Mouse (Mus musculus) cerebellum, adult 11-12 months (tissue): ENCODE measurements around the gene Gnas.
"Not testable (repeated sequence)": the region's sequence is repeated elsewhere in the genome, so short reads cannot be mapped to it uniquely, and the experiment has no call there.

Source experiments
- DNase-seq: peaks from one replicate; pipeline ENCODE4 v3.0.0; 2022

Gene Gnas

GRCm38 (mm10) chr2:174328926-174329662 lies 45.0 kb downstream of the Gnas start:
- DNase-seq: peak; percentile 64

DNA sequence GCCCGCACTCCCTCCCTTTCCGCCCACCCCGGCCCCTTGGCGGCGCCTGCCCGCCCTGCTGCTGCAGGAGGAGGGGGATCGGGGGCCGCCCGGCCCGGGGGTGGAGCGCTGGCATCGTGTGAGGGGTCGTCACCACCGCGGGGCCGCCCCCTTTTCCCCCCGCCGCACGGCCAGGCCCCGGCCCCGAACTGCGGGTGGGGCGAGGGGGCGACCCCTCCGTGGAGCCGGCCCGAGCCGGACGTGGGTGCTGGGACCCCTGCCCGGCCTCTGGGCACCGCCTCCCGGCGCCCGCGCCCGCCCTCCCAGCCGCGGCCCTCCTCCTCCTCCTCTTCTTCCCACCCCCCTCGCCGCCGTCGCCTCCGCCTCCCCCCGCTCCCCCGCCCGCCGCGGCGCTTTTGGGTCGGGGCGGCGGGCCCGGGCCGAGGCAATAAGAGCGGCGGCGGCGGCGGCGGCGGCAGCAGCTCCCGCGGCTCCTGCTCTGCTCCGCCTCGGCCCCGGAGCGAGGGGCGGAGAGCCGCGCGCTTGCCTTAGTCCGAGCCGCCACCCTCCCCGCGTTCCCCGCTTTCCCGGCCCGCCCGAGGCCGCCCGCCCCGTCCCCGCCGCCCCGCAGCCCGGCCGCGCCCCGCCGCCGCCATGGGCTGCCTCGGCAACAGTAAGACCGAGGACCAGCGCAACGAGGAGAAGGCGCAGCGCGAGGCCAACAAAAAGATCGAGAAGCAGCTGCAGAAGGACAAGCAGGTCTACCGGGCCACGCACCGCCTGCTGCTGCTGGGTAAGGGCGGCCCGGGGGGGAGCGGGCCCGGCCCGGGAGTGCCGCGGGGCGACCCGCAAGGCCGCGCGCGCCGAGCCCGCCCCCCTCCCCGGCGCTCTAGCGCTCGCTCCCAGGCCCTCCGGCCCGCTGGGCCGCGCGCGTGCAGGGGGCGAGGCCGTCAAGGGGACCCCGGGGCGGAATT lies 45.8 kb downstream of the Gnas start:
- peak; percentile 76 for DNase-seq

- peak; percentile 82 for DNase-seq
Measured at GRCm38 (mm10) chr2:174330616-174331191, 46.6 kb downstream of the Gnas start.

- DNase-seq: no peak
Measured at GRCm38 (mm10) chr2:174331282-174332030, 47.3 kb downstream of the Gnas start.

GRCm38 (mm10) chr2:174333239-174333890 lies 49.2 kb downstream of the Gnas start:
- DNase-seq: no peak

GRCm38 (mm10) chr2:174334415-174334814 lies 50.3 kb downstream of the Gnas start:
- DNase-seq: peak; percentile 42

- no peak for DNase-seq
Measured at GRCm38 (mm10) chr2:174337275-174337674, 53.2 kb downstream of the Gnas start.

GRCm38 (mm10) chr2:174339701-174340100 lies 55.6 kb downstream of the Gnas start:
- DNase-seq: no peak

GRCm38 (mm10) chr2:174340229-174340892 lies 56.2 kb downstream of the Gnas start:
- DNase-seq: no peak

GRCm38 (mm10) chr2:174340893-174341580 lies 56.9 kb downstream of the Gnas start:
- DNase-seq: no peak

DNA sequence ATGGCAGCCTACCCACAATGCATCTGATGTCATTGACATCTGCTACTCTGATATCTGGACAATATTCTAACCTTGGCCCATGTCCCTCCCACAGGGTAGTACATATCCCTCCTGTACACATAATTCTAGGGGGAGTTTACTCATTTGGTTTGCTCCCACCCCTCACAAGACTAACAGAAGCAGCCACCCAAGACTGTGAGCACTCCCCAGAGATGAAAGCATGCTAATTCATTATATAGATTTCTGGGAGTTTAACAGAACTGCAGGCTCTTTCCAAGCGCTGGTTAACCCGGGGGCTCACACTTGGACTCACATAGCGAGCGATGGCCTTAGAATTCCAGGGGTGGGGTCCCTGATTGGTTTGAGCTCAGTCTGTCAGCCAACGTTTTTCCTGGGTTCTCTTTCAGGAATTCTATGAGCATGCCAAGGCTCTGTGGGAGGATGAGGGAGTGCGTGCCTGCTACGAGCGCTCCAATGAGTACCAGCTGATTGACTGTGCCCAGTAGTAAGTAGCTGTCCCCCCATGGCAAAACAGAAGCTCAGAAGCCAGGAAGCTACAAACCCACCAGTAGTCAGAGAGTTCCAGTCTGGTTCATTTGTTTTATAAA lies 58.8 kb downstream of the Gnas start:
- DNase-seq: no peak

DNA sequence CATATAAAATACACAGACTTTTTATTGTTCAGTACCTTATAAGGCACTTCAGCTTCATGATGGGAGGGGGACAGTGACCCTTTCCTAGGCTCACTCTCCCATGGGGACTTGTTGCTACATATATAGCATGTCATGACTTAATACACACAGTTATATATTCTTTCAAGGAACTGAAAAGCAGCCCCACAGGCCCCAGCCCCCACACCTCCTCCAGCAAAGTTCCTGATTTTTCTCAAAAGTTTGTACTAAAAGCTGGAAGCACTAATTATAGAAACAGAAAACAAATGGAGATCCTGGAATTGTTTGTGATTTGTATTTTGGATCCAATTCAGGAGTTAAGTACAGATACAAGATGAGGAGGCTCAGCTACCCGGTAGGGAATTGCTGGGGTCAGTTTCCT lies 59.4 kb downstream of the Gnas start:
- DNase-seq: no peak

DNA sequence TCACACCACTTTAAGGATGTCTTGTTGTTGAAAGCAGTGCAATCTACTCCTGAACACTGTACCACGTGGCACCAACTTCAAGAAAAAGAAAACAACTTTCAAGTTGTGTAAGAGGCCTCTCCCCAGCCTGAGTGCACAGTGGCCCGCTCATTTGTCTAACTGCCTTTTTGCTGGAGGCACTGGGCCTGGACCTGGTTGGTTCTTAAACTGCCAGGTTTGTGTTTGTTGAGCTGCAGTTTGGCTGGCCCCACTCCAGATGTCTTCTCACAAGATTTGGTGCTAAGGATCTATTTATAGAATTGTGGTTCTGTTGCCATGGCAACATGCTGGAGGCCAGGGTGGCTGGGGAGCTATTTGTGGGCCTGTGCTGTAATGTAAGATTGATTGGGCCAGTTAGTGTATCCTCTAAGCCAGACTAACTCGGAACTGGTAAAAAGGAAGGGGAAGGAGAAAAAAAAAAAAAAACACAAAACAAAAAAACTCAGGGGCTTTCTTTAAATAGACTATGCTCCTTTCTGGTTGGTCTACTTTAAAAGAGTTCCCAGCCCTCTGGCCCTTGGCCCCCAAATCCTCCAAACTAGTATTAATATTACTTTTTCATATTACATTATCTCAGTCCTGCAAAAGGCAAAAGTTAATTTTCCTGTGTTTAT lies 60.0 kb downstream of the Gnas start:
- peak; percentile 68 for DNase-seq

DNA sequence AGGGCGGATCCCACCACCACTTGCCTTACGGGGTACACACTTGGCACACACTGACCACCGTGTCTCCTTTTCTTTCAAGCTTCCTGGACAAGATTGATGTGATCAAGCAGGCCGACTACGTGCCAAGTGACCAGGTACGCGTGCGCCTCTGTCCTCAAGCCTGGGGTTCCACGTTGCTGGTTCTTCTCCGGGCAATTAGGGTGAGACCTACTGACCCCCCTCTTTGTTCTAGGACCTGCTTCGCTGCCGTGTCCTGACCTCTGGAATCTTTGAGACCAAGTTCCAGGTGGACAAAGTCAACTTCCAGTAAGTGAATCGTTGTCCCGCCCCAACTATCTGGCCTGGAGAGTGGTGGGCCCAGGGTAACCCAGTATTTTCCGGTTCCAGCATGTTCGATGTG lies 60.9 kb downstream of the Gnas start:
- DNase-seq: no peak

DNA sequence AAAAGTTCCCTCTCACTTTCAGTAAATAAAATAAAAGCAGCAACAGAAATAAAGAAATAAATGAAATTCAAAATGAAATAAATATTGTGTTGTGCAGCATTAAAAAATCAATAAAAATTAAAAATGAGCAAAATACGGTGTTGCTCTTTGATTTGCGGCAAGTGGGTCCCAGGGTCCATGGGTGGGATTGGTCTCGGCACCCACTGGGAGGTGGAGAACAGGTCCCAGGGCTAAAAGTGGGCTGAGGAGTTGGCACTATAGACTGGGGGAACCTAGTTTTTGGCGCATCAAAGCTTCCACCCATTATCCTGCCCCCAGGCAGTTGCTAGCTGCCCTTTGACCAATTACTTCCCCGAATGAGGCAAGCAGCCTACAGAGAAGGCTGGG lies 62.5 kb downstream of the Gnas start, which contains the start of gene Gm20721:
TSS of gene Gm20721 (minus strand) at position 101 of the 387 bp plus-strand sequence.
- no peak for DNase-seq

DNA sequence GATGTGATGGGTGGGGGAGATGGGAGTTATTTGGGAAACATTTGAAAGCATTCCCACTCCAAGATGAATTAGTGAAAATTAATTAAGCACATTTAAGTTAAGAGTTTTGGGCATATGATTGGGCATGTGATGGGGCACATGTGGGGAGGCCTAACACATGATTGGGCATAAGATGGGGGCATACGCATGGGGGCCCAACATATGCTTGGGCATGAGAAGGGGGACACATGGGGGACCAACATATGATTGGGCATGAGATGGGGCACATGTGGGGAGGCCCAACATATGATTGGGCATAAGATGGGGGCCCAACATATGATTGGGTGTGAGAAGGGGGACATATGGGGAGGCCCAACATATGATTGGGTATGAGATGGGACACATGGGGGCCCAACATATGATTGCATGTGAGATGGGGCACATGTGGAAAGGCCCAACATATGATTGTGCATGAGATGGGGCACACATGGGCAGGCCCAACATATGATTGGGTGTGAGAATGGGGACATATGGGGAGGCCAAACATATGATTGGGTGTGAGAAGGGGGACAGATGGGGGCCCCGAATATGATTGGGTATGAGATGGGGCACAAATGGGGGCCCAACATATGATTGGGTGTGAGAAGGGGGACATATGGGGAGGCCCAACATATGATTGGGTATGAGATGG lies 63.0 kb downstream of the Gnas start:
- DNase-seq: not testable (repeated sequence)

GRCm38 (mm10) chr2:174358516-174358915 lies 74.4 kb downstream of the Gnas start:
- DNase-seq: no peak

DNA sequence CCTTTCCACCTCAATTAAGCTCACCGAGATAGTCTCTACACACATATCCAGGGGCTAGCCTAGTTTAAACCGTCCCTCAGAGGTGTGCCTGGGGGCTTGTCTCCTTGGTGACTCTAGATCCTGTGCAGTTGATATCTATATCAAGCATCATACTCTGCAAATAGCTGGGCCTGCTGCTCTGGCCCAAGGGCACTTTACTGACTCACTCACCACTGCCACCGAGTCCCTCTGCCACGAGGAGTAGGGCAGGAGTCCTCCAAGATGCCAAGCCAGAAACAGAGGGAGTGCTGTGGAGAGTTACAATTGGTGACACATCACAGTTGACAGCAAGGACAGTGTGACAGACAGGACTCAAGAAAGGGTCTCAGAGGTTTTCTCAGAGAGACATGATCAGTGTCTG lies 75.5 kb downstream of the Gnas start:
- DNase-seq: no peak

DNA sequence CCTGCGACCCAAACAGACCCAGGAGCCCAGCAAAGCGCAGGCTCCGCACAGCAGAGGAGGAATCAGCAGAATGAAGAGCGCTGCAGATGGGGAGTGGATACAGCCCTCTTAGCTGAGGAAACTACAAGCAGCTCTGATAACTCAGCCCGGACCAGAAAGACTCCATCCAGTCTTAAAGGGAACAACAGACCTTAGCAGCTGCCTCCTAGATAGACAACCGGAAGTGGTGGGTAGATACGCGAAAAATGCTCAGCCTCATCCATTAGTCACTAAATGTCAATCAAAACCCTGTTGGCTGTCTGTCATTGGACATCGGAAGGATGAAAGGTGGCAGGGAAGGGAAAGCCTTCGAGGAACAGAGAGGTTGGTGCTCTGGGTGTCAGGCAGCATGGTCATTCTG lies 82.5 kb downstream of the Gnas start:
- no peak for DNase-seq
